Mouse (Mus musculus): Measurements from ENCODE around the gene Nbdy.

Nbdy gene

GRCm38 (mm10) chrX:153723110-153723916 lies at the start of gene Nbdy:
Gene Nbdy, plus strand, starts transcription at chrX:153723590.
- peak; percentile 41 for DNase-seq (ENCODE audit: low spot score)

DNA sequence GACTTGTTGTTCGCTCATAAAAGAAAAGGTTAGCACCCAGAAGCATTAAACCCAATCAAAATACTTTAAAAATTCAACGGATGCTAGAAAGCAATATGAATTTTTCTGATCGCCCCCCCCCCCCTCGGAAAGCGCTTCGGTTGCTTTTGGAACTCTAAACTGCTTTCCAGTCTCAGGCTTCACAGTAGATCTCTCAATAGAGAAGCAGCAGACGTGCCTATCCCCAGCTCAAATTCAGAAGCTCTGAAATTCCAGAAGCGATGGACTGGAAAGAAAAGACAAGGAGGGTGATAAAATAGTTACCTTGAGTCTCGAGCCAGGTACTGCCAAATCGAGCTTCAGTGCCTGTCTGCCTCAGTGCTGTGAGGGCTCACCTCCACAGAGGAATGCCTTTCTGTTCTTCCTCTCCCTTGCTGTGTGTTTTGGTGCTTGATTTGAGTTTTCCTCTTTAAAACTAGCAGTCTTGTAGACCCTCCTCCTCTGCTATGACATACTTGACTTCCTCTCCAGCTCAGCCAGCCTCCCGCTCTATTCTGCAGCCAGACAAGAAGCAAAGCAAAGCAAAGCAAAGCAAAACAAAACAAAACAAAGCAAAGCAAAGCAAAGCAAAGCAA lies 27.5 kb upstream of the Nbdy start, which contains the start of gene Kctd12b:
Gene Kctd12b (minus strand): TSS at position 610 of the 614 bp plus-strand sequence.
- DNase-seq (ENCODE audit: low spot score): no peak

- no peak for DNase-seq (ENCODE audit: low spot score)
These were observed 22.9 kb upstream of the Nbdy start for GRCm38 (mm10) chrX:153700463-153700862.

- DNase-seq (ENCODE audit: low spot score): no peak
These were observed 15.7 kb upstream of the Nbdy start for GRCm38 (mm10) chrX:153707735-153708134.

DNA sequence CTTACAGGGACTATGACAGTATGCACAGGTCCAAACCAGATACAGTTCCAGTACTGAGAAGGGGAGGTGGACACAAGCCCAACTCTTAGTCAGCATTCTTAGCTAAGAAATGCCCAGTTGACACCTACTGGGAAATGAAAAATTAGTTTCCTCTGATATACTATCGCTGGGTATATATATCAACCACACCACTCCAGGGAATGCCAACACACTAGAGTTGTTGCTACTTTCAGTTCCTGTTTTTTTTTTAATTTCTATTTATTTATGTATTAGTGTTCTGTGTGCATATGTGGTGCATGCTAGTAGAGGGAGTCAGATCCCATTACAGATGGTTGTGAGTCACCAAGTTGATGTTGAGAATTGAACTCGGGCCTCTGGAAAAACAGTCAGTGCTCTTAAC lies 6.7 kb upstream of the Nbdy start:
- DNase-seq (ENCODE audit: low spot score): no peak

DNA sequence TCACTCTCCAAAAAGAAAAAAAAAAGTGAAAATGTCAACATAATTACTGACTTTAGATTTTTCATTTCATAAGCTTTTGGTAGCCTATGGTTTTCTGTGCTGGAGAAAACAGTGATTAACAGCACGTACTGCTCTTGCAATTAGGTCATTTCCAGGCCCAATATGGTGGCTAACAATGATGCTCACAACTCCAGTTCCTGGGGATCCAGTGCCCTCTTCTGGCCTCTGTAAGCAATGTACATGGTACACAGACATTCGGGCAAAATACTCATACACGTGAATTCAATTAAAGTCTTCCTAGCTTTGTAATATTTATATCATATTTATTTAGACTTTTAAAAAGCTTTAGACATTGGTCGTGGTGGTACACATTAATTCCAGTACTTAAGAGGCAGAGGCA lies 3.8 kb upstream of the Nbdy start:
- no peak for DNase-seq (ENCODE audit: low spot score)

DNA sequence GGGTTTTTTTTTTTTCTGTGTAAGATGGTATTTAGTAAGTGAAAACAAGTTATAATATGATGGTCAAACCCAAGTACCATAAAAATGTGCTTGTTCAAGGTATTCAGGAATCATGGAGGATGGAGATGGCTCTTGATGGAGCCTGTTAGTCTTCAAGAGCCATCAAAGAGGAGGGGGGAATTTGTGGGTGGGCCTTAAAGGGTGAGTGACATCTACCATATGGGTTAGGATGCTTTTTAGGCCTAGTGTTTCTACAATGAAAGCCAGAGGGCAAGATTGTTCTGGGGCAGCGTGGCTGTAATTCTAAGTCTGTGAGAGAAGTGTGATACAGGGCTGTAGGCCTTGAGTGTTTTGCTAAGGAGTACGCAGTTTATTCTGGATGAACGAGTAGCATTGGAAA lies 1.0 kb downstream of the Nbdy start:
- DNase-seq (ENCODE audit: low spot score): no peak

DNA sequence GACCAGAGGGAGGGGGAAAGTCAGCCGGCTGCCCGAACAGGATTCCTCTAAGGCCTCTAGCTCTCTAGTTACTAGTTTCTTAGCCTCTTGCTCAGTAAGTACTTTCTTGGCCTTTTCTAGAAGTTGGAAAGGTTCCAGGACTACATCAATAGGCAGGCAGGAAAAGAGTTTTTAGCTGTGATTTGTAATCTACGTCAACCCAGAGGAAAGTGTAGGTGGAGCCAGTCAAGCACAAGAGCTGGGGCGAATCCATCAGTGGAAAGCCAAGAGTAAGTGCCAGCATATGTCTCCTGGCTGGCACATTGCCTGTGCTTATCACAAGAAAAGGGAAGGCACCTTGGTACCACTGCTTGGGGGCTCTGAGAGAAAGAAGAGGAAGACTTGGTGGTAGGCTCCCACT lies 12.3 kb downstream of the Nbdy start:
- DNase-seq (ENCODE audit: low spot score): no peak

- no peak for DNase-seq (ENCODE audit: low spot score)
These were observed 19.1 kb downstream of the Nbdy start for GRCm38 (mm10) chrX:153742493-153742892.

DNA sequence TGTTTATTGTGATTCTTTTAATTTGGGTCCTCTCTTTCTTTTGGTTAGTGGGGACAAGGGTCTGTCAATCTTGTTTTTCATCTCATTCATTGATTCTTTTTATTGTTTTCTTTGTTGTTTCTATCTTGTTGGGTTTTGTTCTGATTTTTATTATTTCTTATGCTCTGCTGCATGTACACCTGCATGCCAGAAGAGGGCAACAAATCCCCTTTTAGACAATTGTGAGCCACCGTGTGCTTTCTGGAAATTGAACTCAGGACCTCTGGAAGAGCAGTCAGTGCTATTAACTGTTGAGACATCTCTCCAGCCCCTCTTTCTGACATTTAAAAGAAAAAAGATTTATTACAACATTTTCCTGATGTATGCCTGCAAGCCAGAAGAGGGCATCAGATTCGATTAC lies 25.8 kb downstream of the Nbdy start:
- DNase-seq (ENCODE audit: low spot score): no peak
